Mouse (Mus musculus) stomach, postnatal 0 days (tissue): ENCODE measurements around the gene Imp3. TPM values are rescaled to one million over a fixed set of nuclear protein-coding genes. Genes with fewer than 3 reads are reported as not detected.
A peak's percentile ranks its signal among the peaks of the same experiment; 100 is the strongest.

ENCODE experiments used
- ATAC-seq: fragments of 200-750 bp; cut with Nextera tagmentation; 2 replicates; pipeline ENCODE4 v1.8.0; 2017; ENCODE audit not compliant: low FRiP score, low TSS enrichment
- DNase-seq: peaks from one replicate; pipeline ENCODE4 v3.0.0-alpha.2; 2016; ENCODE audit warnings: low spot score
- H3K27ac ChIP-seq: fragments of 300-500 bp; sonication (generic); replicated peaks from 2 replicates; pipeline ENCODE4 v1.5.1; 2014; ENCODE audit warnings: mild to moderate bottlenecking, control low read depth
- H3K27me3 ChIP-seq: fragments of 300-500 bp; sonication (generic); 2 replicates; pipeline ENCODE4 v1.6.1; 2014; ENCODE audit warnings: low read length; ENCODE audit not compliant: control insufficient read depth, insufficient read depth
- H3K36me3 ChIP-seq: fragments of 300-500 bp; sonication (generic); 2 replicates; pipeline ENCODE4 v1.6.1; 2014; ENCODE audit warnings: low read length, mixed read lengths; ENCODE audit not compliant: control insufficient read depth, insufficient read depth
- H3K4me1 ChIP-seq: fragments of 300-500 bp; sonication (generic); replicated peaks from 2 replicates; pipeline ENCODE4 v1.6.1; 2014; ENCODE audit warnings: antibody characterized with exemption; ENCODE audit not compliant: control insufficient read depth, insufficient read depth
- H3K4me2 ChIP-seq: fragments of 300-500 bp; sonication (generic); replicated peaks from 2 replicates; pipeline ENCODE4 v1.6.1; 2014; ENCODE audit warnings: low read depth, mild to moderate bottlenecking, control low read depth, moderate library complexity
- H3K4me3 ChIP-seq: fragments of 300-500 bp; sonication (generic); 2 replicates; pipeline ENCODE4 v1.5.1; 2014; ENCODE audit warnings: low read depth, low read length, control low read depth
- H3K9ac ChIP-seq: fragments of 300-500 bp; sonication (generic); 2 replicates; pipeline ENCODE4 v1.6.1; 2014; ENCODE audit warnings: mild to moderate bottlenecking, low read length, control low read depth, mixed read lengths
- H3K9me3 ChIP-seq: fragments of 300-500 bp; sonication (generic); 2 replicates; pipeline ENCODE4 v1.6.1; 2016; ENCODE audit warnings: low read length; ENCODE audit not compliant: control insufficient read depth
- CTCF ChIP-seq: IDR thresholded peaks from 2 replicates; pipeline ENCODE4 v1.5.1; 2016; ENCODE audit warnings: antibody characterized with exemption, low read depth, mild to moderate bottlenecking, moderate library complexity
- EP300 ChIP-seq: optimal IDR thresholded peaks from 2 replicates; pipeline ENCODE3; 2016; ENCODE audit warnings: antibody characterized with exemption
- WGBS: fragments of 180-500 bp; shearing (Covaris S2); extraction: QIAGEN DNeasy Blood & Tissue Kit; methylation state at CpG from one replicate; pipeline ENCODE4 v1.1.7; 2014; 5-methylcytosine and 5-hydroxymethylcytosine counted together
- polyA plus RNA-seq: library from polyadenylated mRNA; unstranded; fragments of >200 nt; fragmentation: Nextera tagmentation; extraction: Ambion mirVana; gene quantifications from 2 replicates; pipeline ENCODE4 v1.2.1, GENCODE M21; 2015

Imp3 gene
- polyA plus RNA-seq, 1 experiment from 2014 or later: 83.8 TPM

- peaks cover 27% of the 10 kb centered on the region for H3K4me1 ChIP-seq
- ATAC-seq: peak; percentile 6; the same call in 1 of the 2 replicates
- no peaks in the 10 kb centered on the region for H3K36me3 ChIP-seq
- peak overlapping the region; percentile 86 for H3K27ac ChIP-seq
- DNase-seq: peak; percentile 63
- peak overlapping the region; percentile 37 for H3K4me3 ChIP-seq
- WGBS: 32% methylated on average over 8 of the region's 8 CpGs
- H3K27me3 ChIP-seq: no peaks in the 10 kb centered on the region
- no peak for TF ChIP-seq CTCF
- no peak for TF ChIP-seq EP300
- H3K9ac ChIP-seq: peak overlapping the region; percentile 65
- no peaks in the 10 kb centered on the region for H3K9me3 ChIP-seq
- peak overlapping the region; percentile 89 for H3K4me2 ChIP-seq
Measured at GRCm38 (mm10) chr9:56923841-56924650, 13.2 kb upstream of the Imp3 start.

- H3K4me1 ChIP-seq: peaks cover 27% of the 10 kb centered on the region
- ATAC-seq (peak; percentile 61), DNase-seq (peak; percentile 72)
- H3K9ac ChIP-seq: peak overlapping the region; percentile 65
- peak overlapping the region; percentile 89 for H3K4me2 ChIP-seq
- no peaks in the 10 kb centered on the region for H3K36me3 ChIP-seq
- WGBS: 5% methylated on average over 7 of the region's 7 CpGs
- no peaks in the 10 kb centered on the region for H3K9me3 ChIP-seq
- no peaks in the 10 kb centered on the region for H3K27me3 ChIP-seq
- H3K27ac ChIP-seq: peak overlapping the region; percentile 86
- H3K4me3 ChIP-seq: peak overlapping the region; percentile 37
- TF ChIP-seq EP300: no peak
- peak; percentile 13; the same call in 1 of the 2 replicates for TF ChIP-seq CTCF
Measured at GRCm38 (mm10) chr9:56924651-56925027, 12.6 kb upstream of the Imp3 start.

GRCm38 (mm10) chr9:56925291-56926024, 11.8 kb upstream of the Imp3 start:
- WGBS: 66% methylated on average over 26 of the region's 26 CpGs
- Histone ChIP-seq H3K27ac (peak overlapping the region; percentile 86), H3K36me3 (no peaks in the 10 kb centered on the region), H3K4me1 (peaks cover 27% of the 10 kb centered on the region), H3K4me3 (peak overlapping the region; percentile 37), H3K27me3 (no peaks in the 10 kb centered on the region), H3K9me3 (no peaks in the 10 kb centered on the region), H3K9ac (peak overlapping the region; percentile 4), H3K4me2 (peak overlapping the region; percentile 89)
- ATAC-seq (no peak), DNase-seq (no peak)
- no peak for TF ChIP-seq CTCF
- TF ChIP-seq EP300: no peak

GRCm38 (mm10) chr9:56926025-56926360, 11.3 kb upstream of the Imp3 start:
- Histone ChIP-seq H3K36me3 (no peaks in the 10 kb centered on the region), H3K9me3 (no peaks in the 10 kb centered on the region), H3K9ac (no peak overlapping the region), H3K4me2 (peak overlapping the region; percentile 89), H3K4me1 (peaks cover 27% of the 10 kb centered on the region), H3K27ac (no peak overlapping the region), H3K4me3 (no peak overlapping the region), H3K27me3 (no peaks in the 10 kb centered on the region)
- TF ChIP-seq EP300 (no peak), CTCF (no peak)
- ATAC-seq (no peak), DNase-seq (no peak)
- 96% methylated on average over 10 of the region's 10 CpGs for WGBS

GRCm38 (mm10) chr9:56926387-56926786, 10.9 kb upstream of the Imp3 start:
- peaks cover 27% of the 10 kb centered on the region for H3K4me1 ChIP-seq
- WGBS: 74% methylated on average over 10 of the region's 10 CpGs

More at GRCm38 (mm10) chr9:56926387-56926786, 10.9 kb upstream of the Imp3 start:
- ATAC-seq: no peak
- Histone ChIP-seq H3K9me3 (no peaks in the 10 kb centered on the region), H3K4me2 (peak overlapping the region; percentile 89), H3K4me3 (peak overlapping the region; percentile 67), H3K27ac (peak overlapping the region; percentile 96), H3K9ac (peak overlapping the region; percentile 82), H3K27me3 (no peaks in the 10 kb centered on the region), H3K36me3 (no peaks in the 10 kb centered on the region)
- TF ChIP-seq CTCF (no peak), EP300 (no peak)
- DNase-seq: no peak
